Mouse (Mus musculus): ENCODE results near the gene Ripk3. TPM values are rescaled to one million over a fixed set of nuclear protein-coding genes. Genes with fewer than 3 reads are reported as not detected.
A peak's percentile ranks its signal among the peaks of the same experiment; 100 is the strongest.

Gene Ripk3
- total RNA-seq, 1 experiment: 9.0 TPM

GRCm38 (mm10) chr14:55826142-55826541 is 37.5 kb upstream of the Ripk3 start:
- in situ Hi-C loops (cut with MboI; ENCODE audit: low sequenced_read_pairs in 2 of 2, unreplicated experiment in 2 of 2): no loop called here
- H3K36me3 ChIP-seq (ENCODE audit: control insufficient read depth, insufficient read depth, low read length, poor library complexity, severe bottlenecking): peaks cover 15% of the 10 kb centered on the region; the same call in 1 of the 2 replicates
- peak overlapping the region; percentile 67 to 87 for H3K4me3 ChIP-seq (ENCODE audit: insufficient read depth in 1 of 2, low read depth in 1 of 2, low read length in 2 of 2, poor library complexity in 1 of 2, severe bottlenecking in 1 of 2)
- no peaks in the 10 kb centered on the region for H3K9me3 ChIP-seq (ENCODE audit: control insufficient read depth, insufficient read depth, low read depth, low read length)
- DNase-seq (ENCODE audit: low read depth, low spot score): no peak
- peaks cover 10 to 20% of the 10 kb centered on the region in 2 experiments; a peak in 3 of 4 replicates for H3K4me1 ChIP-seq (ENCODE audit: control insufficient read depth in 2 of 2, insufficient read depth in 2 of 2, low read length in 2 of 2, poor library complexity in 1 of 2)
- TF ChIP-seq MAFK (IDR thresholded peaks at IDR 0.05; ENCODE audit: insufficient read depth, low read depth, low read length): no peak
- TF ChIP-seq ZC3H11A (IDR thresholded peaks at IDR 0.05; ENCODE audit: borderline replicate concordance, low read depth, low read length): no peak
- TF ChIP-seq HCFC1 (IDR thresholded peaks at IDR 0.05; ENCODE audit: borderline replicate concordance, insufficient read depth, low read length): no peak
- no peak for TF ChIP-seq ZNF384 (IDR thresholded peaks at IDR 0.05; ENCODE audit: low read depth, low read length)
- TF ChIP-seq CHD2 (IDR thresholded peaks at IDR 0.05; ENCODE audit: low read depth, low read length): no peak
- no peak overlapping the region for H3K27ac ChIP-seq (ENCODE audit: insufficient read depth, low read depth, low read length, poor library complexity, severe bottlenecking)
- H3K9ac ChIP-seq (ENCODE audit: insufficient read depth, low read depth, low read length, poor library complexity, severe bottlenecking): peak overlapping the region; percentile 61

- peaks cover 13% of the 10 kb centered on the region; the same call in 1 of the 2 replicates for H3K36me3 ChIP-seq (ENCODE audit: control insufficient read depth, insufficient read depth, low read length, poor library complexity, severe bottlenecking)
- in situ Hi-C loops (cut with MboI; ENCODE audit: low sequenced_read_pairs in 2 of 2, unreplicated experiment in 2 of 2): no loop called here
- H3K27ac ChIP-seq (ENCODE audit: insufficient read depth, low read depth, low read length, poor library complexity, severe bottlenecking): peak overlapping the region; percentile 42; the same call in 1 of the 2 replicates
- DNase-seq (ENCODE audit: low read depth, low spot score): no peak
- TF ChIP-seq ZNF384 (IDR thresholded peaks at IDR 0.05; ENCODE audit: low read depth, low read length) (no peak), HCFC1 (IDR thresholded peaks at IDR 0.05; ENCODE audit: borderline replicate concordance, insufficient read depth, low read length) (no peak), MAFK (IDR thresholded peaks at IDR 0.05; ENCODE audit: insufficient read depth, low read depth, low read length) (no peak), ZC3H11A (IDR thresholded peaks at IDR 0.05; ENCODE audit: borderline replicate concordance, low read depth, low read length) (no peak)
- peak overlapping the region; percentile 67 to 87 for H3K4me3 ChIP-seq (ENCODE audit: insufficient read depth in 1 of 2, low read depth in 1 of 2, low read length in 2 of 2, poor library complexity in 1 of 2, severe bottlenecking in 1 of 2)
- H3K9ac ChIP-seq (ENCODE audit: insufficient read depth, low read depth, low read length, poor library complexity, severe bottlenecking): peak overlapping the region; percentile 80
- peaks cover 5 to 17% of the 10 kb centered on the region in 2 experiments; a peak in 2 of 4 replicates for H3K4me1 ChIP-seq (ENCODE audit: control insufficient read depth in 2 of 2, insufficient read depth in 2 of 2, low read length in 2 of 2, poor library complexity in 1 of 2)
- H3K9me3 ChIP-seq (ENCODE audit: control insufficient read depth, insufficient read depth, low read depth, low read length): no peaks in the 10 kb centered on the region
Observed at GRCm38 (mm10) chr14:55825216-55826051, 36.8 kb upstream of the Ripk3 start.

DNA sequence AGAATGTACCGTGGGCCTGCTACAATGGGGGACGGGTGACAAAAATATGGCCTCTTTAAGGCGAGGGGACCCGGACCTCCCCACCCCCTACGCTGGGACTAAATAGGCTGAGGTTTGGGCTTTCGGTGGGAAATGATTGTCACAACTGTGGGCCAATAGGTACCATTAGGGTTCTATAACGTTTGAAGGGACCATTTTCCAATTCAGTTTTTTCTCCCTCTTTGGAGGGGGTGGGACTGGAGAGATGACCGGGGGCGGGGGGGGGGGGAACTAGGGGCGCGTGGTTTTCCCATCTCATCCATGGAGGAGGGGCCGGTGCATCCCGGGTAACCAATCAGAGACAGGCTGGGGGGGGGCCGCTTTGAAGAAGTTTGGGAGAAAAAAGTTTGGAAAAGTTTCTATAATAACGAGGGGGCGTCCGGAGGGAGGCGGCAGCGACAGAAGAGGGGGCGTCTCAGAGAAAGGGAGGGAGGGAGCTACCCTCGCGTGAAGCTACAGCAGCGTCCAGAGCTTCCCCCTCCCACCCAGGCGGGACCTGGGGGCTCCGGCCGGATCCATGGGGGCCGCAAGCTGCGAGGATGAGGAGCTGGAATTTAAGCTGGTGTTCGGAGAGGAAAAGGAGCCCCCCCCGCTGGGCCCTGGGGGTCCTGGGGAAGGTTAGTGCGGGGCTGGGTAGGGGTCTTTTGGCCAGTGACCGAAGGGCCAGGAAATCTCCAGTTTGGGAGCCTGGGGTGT is 36.0 kb upstream of the Ripk3 start:
- Histone ChIP-seq H3K27ac (ENCODE audit: insufficient read depth, low read depth, low read length, poor library complexity, severe bottlenecking) (peak overlapping the region; percentile 73), H3K9ac (ENCODE audit: insufficient read depth, low read depth, low read length, poor library complexity, severe bottlenecking) (peak overlapping the region; percentile 80), H3K36me3 (ENCODE audit: control insufficient read depth, insufficient read depth, low read length, poor library complexity, severe bottlenecking) (peaks cover 13% of the 10 kb centered on the region; the same call in 1 of the 2 replicates), H3K9me3 (ENCODE audit: control insufficient read depth, insufficient read depth, low read depth, low read length) (no peaks in the 10 kb centered on the region), H3K4me1 (ENCODE audit: control insufficient read depth in 2 of 2, insufficient read depth in 2 of 2, low read length in 2 of 2, poor library complexity in 1 of 2) (peaks cover 3 to 11% of the 10 kb centered on the region in 2 experiments; a peak in 1 of 4 replicates), H3K4me3 (ENCODE audit: insufficient read depth in 1 of 2, low read depth in 1 of 2, low read length in 2 of 2, poor library complexity in 1 of 2, severe bottlenecking in 1 of 2) (peak overlapping the region; percentile 67 to 87)
- no peak for TF ChIP-seq MAFK (IDR thresholded peaks at IDR 0.05; ENCODE audit: insufficient read depth, low read depth, low read length)
- no peak for TF ChIP-seq CHD2 (IDR thresholded peaks at IDR 0.05; ENCODE audit: low read depth, low read length)
- no peak for TF ChIP-seq ZNF384 (IDR thresholded peaks at IDR 0.05; ENCODE audit: low read depth, low read length)
- TF ChIP-seq HCFC1 (IDR thresholded peaks at IDR 0.05; ENCODE audit: borderline replicate concordance, insufficient read depth, low read length): no peak
- no peak for TF ChIP-seq ZC3H11A (IDR thresholded peaks at IDR 0.05; ENCODE audit: borderline replicate concordance, low read depth, low read length)
- in situ Hi-C loops (cut with MboI; ENCODE audit: low sequenced_read_pairs in 2 of 2, unreplicated experiment in 2 of 2): no loop called here
- no peak for DNase-seq (ENCODE audit: low read depth, low spot score)

- no peak for DNase-seq (ENCODE audit: low read depth, low spot score)
- Histone ChIP-seq H3K4me1 (ENCODE audit: control insufficient read depth in 2 of 2, insufficient read depth in 2 of 2, low read length in 2 of 2, poor library complexity in 1 of 2) (peaks cover 3 to 8% of the 10 kb centered on the region in 2 experiments; a peak in 1 of 4 replicates), H3K4me3 (ENCODE audit: insufficient read depth in 1 of 2, low read depth in 1 of 2, low read length in 2 of 2, poor library complexity in 1 of 2, severe bottlenecking in 1 of 2) (peak overlapping the region; percentile 67 to 87), H3K27ac (ENCODE audit: insufficient read depth, low read depth, low read length, poor library complexity, severe bottlenecking) (peak overlapping the region; percentile 73), H3K36me3 (ENCODE audit: control insufficient read depth, insufficient read depth, low read length, poor library complexity, severe bottlenecking) (peaks cover 13% of the 10 kb centered on the region; the same call in 1 of the 2 replicates), H3K9me3 (ENCODE audit: control insufficient read depth, insufficient read depth, low read depth, low read length) (no peaks in the 10 kb centered on the region), H3K9ac (ENCODE audit: insufficient read depth, low read depth, low read length, poor library complexity, severe bottlenecking) (peak overlapping the region; percentile 58)
- in situ Hi-C loops (cut with MboI; ENCODE audit: low sequenced_read_pairs in 2 of 2, unreplicated experiment in 2 of 2): no loop called here
- TF ChIP-seq HCFC1 (IDR thresholded peaks at IDR 0.05; ENCODE audit: borderline replicate concordance, insufficient read depth, low read length) (no peak), CHD2 (IDR thresholded peaks at IDR 0.05; ENCODE audit: low read depth, low read length) (no peak)
Observed at GRCm38 (mm10) chr14:55824001-55824480, 35.4 kb upstream of the Ripk3 start.

Data from ES-E14 (cell line).